Mouse (Mus musculus): ENCODE measurements at regions not wholly inside any gene's neighbourhood (a gene's known extent, or its start where the extent isn't known, plus 50 kb on each side); places are given as distances from the start of the nearest gene placed in this dataset.

DNA sequence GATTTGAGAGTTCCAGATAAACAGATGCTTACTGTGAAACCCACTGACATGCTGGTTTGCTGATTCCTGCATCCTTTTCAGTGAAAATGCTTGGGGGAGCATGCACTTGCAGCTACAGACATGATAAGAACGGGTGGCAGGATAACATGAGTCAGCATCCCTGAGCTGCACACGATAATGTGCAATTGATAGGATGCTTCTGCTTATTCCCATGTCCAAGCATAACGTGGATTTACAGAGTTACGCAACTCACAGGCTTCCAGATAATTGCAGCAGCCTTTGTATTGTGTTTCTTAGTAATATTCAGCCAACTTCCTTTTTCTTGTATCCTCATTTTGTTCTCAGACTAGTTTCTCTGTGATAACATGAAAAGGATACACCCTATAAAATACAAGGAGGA, 245.7 kb downstream of the Flrt2 start:
- no peaks in the 10 kb centered on the region for H3K36me3 ChIP-seq (replicated peaks)
- H3K9me3 ChIP-seq, result no peaks in the 10 kb centered on the region
- DNase-seq (ENCODE audit: low spot score), result no peak
- no peak overlapping the region for H3K4me3 ChIP-seq
- no peaks in the 10 kb centered on the region for H3K27me3 ChIP-seq (replicated peaks; ENCODE audit: low read depth, poor library complexity, severe bottlenecking)
- 80% methylated on average over 4 of the region's 4 CpGs for WGBS
- no peaks in the 10 kb centered on the region for H3K4me1 ChIP-seq
- H3K27ac ChIP-seq (replicated peaks), result no peak overlapping the region

DNA sequence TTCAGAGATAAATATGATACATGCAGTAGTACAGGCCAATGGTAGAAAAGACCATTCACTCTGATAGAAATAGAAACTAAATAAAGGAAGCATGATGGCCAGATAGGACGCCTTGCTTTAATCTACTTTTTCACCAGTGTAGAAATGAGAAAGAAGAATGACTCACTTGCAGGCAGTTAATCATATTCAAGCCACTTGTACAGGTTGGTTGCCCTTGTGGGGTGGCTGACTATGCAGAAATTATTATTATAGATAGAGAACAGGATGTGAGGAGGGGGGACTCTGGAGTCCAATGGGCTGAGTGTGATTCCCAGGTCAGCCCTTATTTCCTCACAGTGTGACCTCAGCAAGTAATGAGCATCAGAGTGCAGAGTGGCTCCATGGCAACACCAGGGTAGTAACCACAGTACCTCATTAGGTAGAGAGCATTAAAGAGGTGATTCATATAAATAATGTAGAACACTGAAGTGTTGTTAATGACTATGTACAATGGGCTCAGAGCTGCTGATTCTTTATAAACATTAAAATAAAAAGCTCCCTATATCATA, 248.5 kb downstream of the Flrt2 start:
- Histone ChIP-seq H3K27ac (replicated peaks) (no peak overlapping the region), H3K27me3 (replicated peaks; ENCODE audit: low read depth, poor library complexity, severe bottlenecking) (no peaks in the 10 kb centered on the region), H3K4me3 (no peak overlapping the region), H3K36me3 (replicated peaks) (no peaks in the 10 kb centered on the region), H3K9me3 (no peaks in the 10 kb centered on the region), H3K4me1 (no peaks in the 10 kb centered on the region)
- DNase-seq (ENCODE audit: low spot score), result no peak
- WGBS, result 92% methylated on average over 1 of the region's 1 CpGs

DNA sequence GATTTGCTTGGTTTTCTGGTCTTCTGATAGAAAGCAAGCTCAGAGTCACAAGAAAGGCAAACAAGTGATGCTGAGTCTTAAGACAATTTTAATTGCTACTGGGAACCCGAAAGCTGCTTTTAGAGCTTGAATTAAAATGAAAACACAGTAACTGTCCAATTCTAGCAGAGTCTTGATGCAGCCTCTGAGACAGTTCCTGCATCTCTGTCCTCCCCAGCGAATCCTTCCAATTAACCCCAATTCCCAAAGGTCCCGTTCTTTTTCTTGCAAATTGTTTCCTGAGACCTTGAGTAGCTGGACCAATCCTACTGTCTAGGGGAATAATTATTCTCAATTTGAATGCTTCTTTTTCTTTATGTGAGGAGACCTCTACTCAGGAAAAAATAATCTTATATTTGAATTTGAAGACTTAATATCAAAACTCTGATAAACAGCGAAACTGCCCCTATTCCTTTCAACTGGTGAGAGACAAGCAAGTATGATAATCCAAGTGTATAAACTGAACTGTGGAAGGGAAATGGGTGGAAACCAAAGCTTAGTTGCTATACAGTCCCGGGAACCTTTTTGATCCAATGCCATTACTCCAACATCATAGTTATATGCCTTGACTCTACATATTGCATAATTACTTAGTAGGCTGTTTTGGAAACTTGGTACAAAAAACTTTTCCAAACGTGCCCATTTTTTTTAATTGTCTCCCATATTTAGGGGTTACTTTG, 267.9 kb downstream of the Flrt2 start:
- no peaks in the 10 kb centered on the region for H3K36me3 ChIP-seq (replicated peaks)
- H3K27me3 ChIP-seq (replicated peaks; ENCODE audit: low read depth, poor library complexity, severe bottlenecking), result no peaks in the 10 kb centered on the region
- no peak for DNase-seq (ENCODE audit: low spot score)
- H3K4me1 ChIP-seq, result peaks cover 7% of the 10 kb centered on the region
- H3K9me3 ChIP-seq, result no peaks in the 10 kb centered on the region
- 49% methylated on average over 6 of the region's 6 CpGs for WGBS
- H3K27ac ChIP-seq (replicated peaks), result no peak overlapping the region
- no peak overlapping the region for H3K4me3 ChIP-seq

DNA sequence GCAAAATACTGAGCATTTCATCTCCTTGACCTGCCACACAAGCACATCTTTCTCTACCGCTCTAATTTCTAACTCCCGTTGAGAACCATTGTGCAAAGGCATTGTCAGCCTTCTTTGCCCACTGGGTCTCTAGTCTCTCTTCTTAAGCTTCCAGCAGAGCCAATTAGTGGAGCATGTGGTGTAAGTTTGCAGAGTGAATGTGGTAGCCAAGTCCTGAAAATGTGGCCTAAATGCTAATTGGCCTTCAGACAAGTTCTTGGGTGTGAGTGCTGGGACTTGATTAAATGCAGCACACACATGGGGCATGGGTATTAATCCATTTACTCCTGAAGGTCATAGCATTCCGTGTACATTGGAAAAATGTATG, 268.5 kb downstream of the Flrt2 start:
- Histone ChIP-seq H3K4me3 (no peak overlapping the region), H3K9me3 (no peaks in the 10 kb centered on the region), H3K4me1 (peaks cover 7% of the 10 kb centered on the region), H3K27ac (replicated peaks) (no peak overlapping the region), H3K36me3 (replicated peaks) (no peaks in the 10 kb centered on the region), H3K27me3 (replicated peaks; ENCODE audit: low read depth, poor library complexity, severe bottlenecking) (no peaks in the 10 kb centered on the region)
- peak; percentile 11 for DNase-seq (ENCODE audit: low spot score)
- WGBS, result 31% methylated on average over 3 of the region's 3 CpGs

DNA sequence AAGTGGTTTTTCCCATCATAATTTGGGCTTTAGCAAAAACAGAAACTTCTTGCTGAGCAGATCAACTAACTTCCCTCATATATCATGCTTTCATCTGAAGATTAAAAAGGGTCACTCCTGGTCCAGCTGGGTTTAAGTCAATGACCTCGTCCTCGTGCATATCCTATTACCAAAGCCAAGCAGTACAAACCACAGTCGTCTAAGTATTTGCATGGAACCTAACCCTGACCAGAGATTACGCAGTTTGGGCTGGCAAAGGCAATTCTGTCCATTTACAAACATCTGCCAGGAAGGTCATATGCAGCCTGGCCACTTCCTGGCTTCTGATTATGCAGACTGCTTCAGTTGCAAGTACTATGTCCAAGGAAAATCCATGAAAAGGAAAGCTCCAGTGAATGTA, 270.8 kb downstream of the Flrt2 start:
- Histone ChIP-seq H3K4me1 (peaks cover 7% of the 10 kb centered on the region), H3K4me3 (no peak overlapping the region), H3K9me3 (no peaks in the 10 kb centered on the region), H3K27ac (replicated peaks) (no peak overlapping the region), H3K27me3 (replicated peaks; ENCODE audit: low read depth, poor library complexity, severe bottlenecking) (no peaks in the 10 kb centered on the region), H3K36me3 (replicated peaks) (no peaks in the 10 kb centered on the region)
- 40% methylated on average over 4 of the region's 4 CpGs for WGBS
- DNase-seq (ENCODE audit: low spot score), result peak; percentile 13

DNA sequence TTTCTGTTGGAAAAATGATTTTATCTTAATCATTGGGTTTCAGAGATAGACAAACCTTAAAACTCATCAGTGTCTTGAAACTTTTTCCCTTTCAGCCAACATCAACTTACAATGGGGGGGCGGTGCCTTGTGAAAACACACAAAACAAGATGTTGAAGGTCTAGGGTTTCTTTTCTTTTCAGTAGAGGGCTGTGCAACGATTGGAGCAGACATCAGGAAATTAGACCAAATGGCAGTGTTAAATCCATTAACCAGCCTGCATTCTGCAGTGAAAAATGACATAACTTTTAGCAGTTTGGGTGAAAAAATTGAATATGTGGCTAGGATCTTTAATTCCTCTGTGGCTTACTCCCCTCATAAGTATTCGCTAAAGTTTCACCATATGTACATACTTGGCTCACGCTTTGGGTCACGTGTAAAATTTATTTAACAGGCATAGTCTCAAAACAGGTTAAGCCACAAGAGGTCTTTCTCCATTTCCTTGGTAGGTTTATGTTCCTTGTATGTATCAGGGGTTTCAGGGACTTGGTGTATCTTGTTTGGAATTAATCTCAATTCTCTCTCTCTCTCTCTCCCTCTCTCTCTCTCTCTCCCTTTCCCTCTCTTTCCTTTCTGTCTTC, 296.8 kb downstream of the Flrt2 start:
- Histone ChIP-seq H3K27me3 (replicated peaks; ENCODE audit: low read depth, poor library complexity, severe bottlenecking) (no peaks in the 10 kb centered on the region), H3K4me1 (no peaks in the 10 kb centered on the region), H3K27ac (replicated peaks) (no peak overlapping the region), H3K36me3 (replicated peaks) (no peaks in the 10 kb centered on the region), H3K9me3 (no peaks in the 10 kb centered on the region), H3K4me3 (no peak overlapping the region)
- no peak for DNase-seq (ENCODE audit: low spot score)
- WGBS, result 81% methylated on average over 5 of the region's 5 CpGs

DNA sequence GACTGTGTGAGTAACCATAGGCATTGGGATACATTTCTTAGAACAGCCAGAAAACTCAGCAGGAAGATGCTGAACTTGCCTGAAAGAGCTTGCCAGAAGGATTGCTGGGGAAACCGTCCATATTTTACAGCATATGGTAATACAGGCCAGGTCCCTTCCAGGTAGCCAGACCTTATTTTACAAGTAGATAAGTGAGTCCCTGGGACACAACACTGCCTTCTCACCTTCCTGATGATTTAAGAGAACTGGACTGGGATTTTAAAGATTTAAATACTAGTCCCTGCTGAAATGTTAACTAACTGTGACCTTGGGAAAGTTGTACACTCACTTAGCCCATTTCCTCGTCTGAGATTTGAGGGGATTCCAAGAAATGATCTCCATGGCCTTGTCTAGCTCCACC, 302.9 kb downstream of the Flrt2 start:
- no peak for DNase-seq (ENCODE audit: low spot score)
- Histone ChIP-seq H3K9me3 (no peaks in the 10 kb centered on the region), H3K36me3 (replicated peaks) (no peaks in the 10 kb centered on the region), H3K4me1 (no peaks in the 10 kb centered on the region), H3K27ac (replicated peaks) (no peak overlapping the region), H3K27me3 (replicated peaks; ENCODE audit: low read depth, poor library complexity, severe bottlenecking) (no peaks in the 10 kb centered on the region), H3K4me3 (no peak overlapping the region)
- 78% methylated on average over 2 of the region's 2 CpGs for WGBS

DNA sequence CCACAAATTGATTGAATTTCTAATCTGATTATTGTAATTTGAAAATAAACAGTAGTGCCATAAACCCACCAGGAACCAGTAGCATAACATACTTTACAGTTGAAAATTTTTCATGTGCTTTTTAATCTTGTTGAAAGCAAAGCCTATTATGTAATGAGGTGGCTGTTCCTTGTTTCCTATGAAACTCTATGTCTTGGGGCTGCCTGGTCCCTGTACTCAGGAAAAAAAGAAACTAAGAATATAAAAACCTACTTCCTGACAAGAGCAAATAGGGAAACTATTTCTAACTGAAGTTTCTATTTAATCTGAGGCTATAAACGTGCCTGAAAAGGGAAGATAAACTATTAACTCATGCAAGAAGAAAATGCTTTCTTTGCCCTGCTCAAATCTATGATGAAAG, 338.2 kb downstream of the Flrt2 start:
- Histone ChIP-seq H3K9me3 (no peaks in the 10 kb centered on the region), H3K4me3 (no peak overlapping the region), H3K27ac (replicated peaks) (no peak overlapping the region), H3K36me3 (replicated peaks) (no peaks in the 10 kb centered on the region), H3K4me1 (no peaks in the 10 kb centered on the region), H3K27me3 (replicated peaks; ENCODE audit: low read depth, poor library complexity, severe bottlenecking) (no peaks in the 10 kb centered on the region)
- DNase-seq (ENCODE audit: low spot score), result no peak
- 48% methylated on average over 1 of the region's 1 CpGs for WGBS

DNA sequence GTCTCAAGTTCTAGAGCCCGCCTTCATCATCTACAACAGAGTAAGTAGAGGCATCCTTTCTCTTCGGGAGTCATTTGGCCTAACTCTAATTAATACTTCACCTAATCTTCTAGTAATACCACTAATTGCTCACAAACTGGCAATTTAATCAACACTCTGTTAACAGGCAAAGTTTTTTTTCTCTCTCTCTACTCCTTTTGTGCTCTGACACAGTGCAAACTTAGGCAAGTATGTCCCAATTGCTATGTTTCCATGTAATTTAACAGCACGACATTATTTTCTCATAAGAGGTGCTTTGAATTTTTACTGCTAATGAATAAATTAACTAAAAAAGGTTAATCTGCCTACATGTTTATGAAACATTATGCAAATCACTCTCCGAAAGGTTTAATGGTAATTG, 383.3 kb downstream of the Flrt2 start:
- Histone ChIP-seq H3K9me3 (no peaks in the 10 kb centered on the region), H3K4me1 (no peaks in the 10 kb centered on the region), H3K27me3 (replicated peaks; ENCODE audit: low read depth, poor library complexity, severe bottlenecking) (no peaks in the 10 kb centered on the region), H3K4me3 (no peak overlapping the region), H3K36me3 (replicated peaks) (no peaks in the 10 kb centered on the region), H3K27ac (replicated peaks) (no peak overlapping the region)
- WGBS, result 86% methylated on average over 4 of the region's 4 CpGs
- DNase-seq (ENCODE audit: low spot score), result no peak

DNA sequence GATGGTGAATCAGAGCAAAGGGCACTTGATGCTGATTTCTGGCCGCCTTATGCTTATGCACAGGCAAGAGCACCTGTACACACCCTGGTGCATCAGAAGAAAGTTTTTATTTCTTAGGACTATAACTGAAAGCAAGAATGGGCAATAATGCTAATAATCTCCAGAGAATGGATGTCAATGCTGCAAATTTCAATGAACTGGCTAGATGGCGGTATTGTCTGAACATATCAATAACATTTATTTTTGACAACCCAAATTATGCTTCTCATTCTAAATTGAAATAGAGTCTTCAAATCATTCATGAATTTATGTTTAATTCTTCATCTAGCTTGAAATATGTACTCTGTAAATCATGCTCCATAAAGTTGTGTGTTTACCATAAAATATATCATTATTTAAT, 399.0 kb downstream of the Flrt2 start:
- no peak overlapping the region for H3K4me3 ChIP-seq
- no peaks in the 10 kb centered on the region for H3K36me3 ChIP-seq (replicated peaks)
- WGBS, result 87% methylated on average over 2 of the region's 2 CpGs
- H3K4me1 ChIP-seq, result no peaks in the 10 kb centered on the region
- H3K9me3 ChIP-seq, result no peaks in the 10 kb centered on the region
- DNase-seq (ENCODE audit: low spot score), result no peak
- H3K27me3 ChIP-seq (replicated peaks; ENCODE audit: low read depth, poor library complexity, severe bottlenecking), result no peaks in the 10 kb centered on the region
- H3K27ac ChIP-seq (replicated peaks), result no peak overlapping the region

DNA sequence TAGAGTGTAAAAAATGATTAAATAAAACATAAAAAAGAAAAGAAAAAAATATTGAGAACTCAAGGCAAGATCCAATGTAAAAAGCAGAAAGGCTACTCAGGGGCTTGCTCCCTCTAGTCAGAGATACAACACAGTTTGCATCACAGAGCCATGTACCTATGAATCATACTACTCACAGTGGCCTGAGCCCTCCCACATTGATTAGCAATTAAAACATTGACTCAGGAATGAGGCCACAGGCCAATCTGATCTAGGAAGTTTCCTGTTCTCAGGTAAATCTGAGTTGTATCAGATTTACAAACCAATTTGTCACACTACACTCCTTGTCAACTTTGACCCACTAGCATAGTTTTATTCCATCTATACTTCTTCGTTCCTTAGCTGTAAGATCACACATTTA, 414.2 kb downstream of the Flrt2 start:
- Histone ChIP-seq H3K36me3 (replicated peaks) (no peaks in the 10 kb centered on the region), H3K4me1 (no peaks in the 10 kb centered on the region), H3K27me3 (replicated peaks; ENCODE audit: low read depth, poor library complexity, severe bottlenecking) (no peaks in the 10 kb centered on the region), H3K27ac (replicated peaks) (no peak overlapping the region), H3K4me3 (no peak overlapping the region), H3K9me3 (no peaks in the 10 kb centered on the region)
- 84% methylated on average over 1 of the region's 1 CpGs for WGBS
- DNase-seq (ENCODE audit: low spot score), result no peak

DNA sequence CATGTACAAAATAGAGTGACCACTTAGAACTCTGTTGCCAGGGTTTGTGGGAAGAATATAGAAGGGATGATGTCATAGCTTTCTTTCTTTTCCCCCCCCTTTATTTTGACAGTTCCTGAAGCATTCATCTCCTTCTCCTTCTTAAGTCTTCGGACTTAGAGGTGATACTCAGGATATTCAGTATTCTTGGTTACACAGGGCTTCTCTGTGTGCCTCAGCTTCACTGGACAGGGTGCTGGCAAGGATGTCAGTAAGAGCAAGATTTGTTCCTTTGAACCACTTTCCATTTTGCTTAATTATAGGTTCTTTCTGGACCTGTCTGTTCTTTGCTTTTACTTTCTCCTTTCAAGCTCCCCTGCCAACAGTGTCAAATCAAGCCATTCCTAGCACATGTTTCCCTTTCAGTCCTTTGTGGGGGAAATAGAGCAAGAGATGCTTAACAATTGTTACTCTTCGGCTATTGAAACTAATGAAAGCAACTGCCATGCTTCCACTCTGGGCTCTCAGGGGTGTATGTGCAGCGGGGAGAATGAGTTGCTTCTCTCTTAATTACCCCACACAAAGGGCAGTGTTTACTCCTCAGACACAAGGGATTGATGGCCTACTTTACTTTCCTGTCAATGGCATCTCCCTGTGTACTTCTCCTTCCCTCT, 422.8 kb downstream of the Flrt2 start:
- Histone ChIP-seq H3K27me3 (replicated peaks; ENCODE audit: low read depth, poor library complexity, severe bottlenecking) (no peaks in the 10 kb centered on the region), H3K27ac (replicated peaks) (no peak overlapping the region), H3K36me3 (replicated peaks) (no peaks in the 10 kb centered on the region), H3K9me3 (no peaks in the 10 kb centered on the region), H3K4me3 (no peak overlapping the region), H3K4me1 (no peaks in the 10 kb centered on the region)
- no peak for DNase-seq (ENCODE audit: low spot score)
- WGBS, result 45% methylated on average over 3 of the region's 3 CpGs

DNA sequence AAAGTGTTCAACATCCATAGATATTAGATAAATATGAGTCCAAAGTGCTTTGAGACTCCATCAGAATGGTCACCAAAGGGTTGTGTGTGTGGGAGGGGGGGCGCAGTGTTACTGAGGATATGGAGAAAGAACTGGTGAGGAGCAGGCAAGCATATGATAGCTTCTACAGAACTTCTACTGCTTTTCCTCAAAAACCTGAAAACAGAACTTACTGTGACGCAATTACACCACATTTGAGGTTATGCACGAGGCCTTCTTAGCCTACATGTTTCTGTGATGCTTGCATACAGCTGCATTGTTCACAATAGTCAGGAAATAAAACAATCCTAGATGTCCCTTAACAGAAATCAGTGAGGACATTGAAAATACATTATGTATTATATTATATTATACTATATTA, 425.5 kb downstream of the Flrt2 start:
- Histone ChIP-seq H3K4me1 (no peaks in the 10 kb centered on the region), H3K4me3 (no peak overlapping the region), H3K36me3 (replicated peaks) (no peaks in the 10 kb centered on the region), H3K27ac (replicated peaks) (no peak overlapping the region), H3K9me3 (no peaks in the 10 kb centered on the region), H3K27me3 (replicated peaks; ENCODE audit: low read depth, poor library complexity, severe bottlenecking) (no peaks in the 10 kb centered on the region)
- DNase-seq (ENCODE audit: low spot score), result no peak
- 94% methylated on average over 3 of the region's 3 CpGs for WGBS

Data from embryonic facial prominence, embryonic 10.5 days (tissue).